Mouse (Mus musculus): ENCODE results near the gene Pcp2. TPM values are rescaled to one million over a fixed set of nuclear protein-coding genes. Genes with fewer than 3 reads are reported as not detected.

Pcp2 gene
- total and polyA plus RNA-seq, 3 experiments: 0.38 to 0.56 TPM; not detected in 1

DNA sequence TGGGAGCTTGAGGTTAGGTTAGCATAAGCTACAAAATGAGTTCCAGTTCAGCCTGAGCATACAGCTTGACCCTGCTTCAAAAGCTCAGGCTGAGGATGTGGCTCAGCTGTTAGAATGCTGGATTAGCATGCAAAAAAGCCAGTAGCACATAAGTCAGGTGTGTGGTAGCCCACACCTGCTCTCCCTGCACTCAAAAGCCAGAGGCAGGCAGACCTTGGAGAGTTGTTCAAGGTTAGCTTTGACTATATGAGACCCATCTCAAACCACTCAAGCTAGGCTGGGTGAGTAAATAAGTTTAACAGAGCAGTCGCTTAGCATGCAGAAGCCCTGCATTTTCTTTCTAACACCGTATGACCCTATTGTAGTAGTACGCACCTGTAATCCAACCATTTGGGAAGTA, 50.8 kb downstream of the Pcp2 start:
- dilution Hi-C loops (cut with MboI; ENCODE audit: extremely low pct_ligation_motif_present, extremely low pct_unique_long_range_greater_than_20kb, low sequenced_read_pairs): no loop called here

More for the DNA sequence above, 50.8 kb downstream of the Pcp2 start:
- no peak for TF ChIP-seq PAX5 (IDR thresholded peaks at IDR 0.05; ENCODE audit: low read length)
- TF ChIP-seq CHD1 (IDR thresholded peaks at IDR 0.05; ENCODE audit: low read depth, low read length): no peak
- no peak for TF ChIP-seq ZKSCAN1 (IDR thresholded peaks at IDR 0.05; ENCODE audit: borderline replicate concordance, low read depth, low read length)
- no peak for TF ChIP-seq USF1 (IDR thresholded peaks at IDR 0.05; ENCODE audit: low read depth, low read length)
- TF ChIP-seq MAFK (IDR thresholded peaks at IDR 0.05; ENCODE audit: insufficient replicate concordance, low read length): no peak
- no peak for TF ChIP-seq SIN3A (IDR thresholded peaks at IDR 0.05; ENCODE audit: low read length)
- TF ChIP-seq JUND (conservative IDR thresholded peaks at IDR 0.05; ENCODE audit: low read depth, low read length): no peak
- TF ChIP-seq UBTF (IDR thresholded peaks at IDR 0.05; ENCODE audit: low read depth, low read length): no peak
- no peak for TF ChIP-seq MAZ (IDR thresholded peaks at IDR 0.05; ENCODE audit: low read depth, low read length)
- no peak for TF ChIP-seq ETS1 (conservative IDR thresholded peaks at IDR 0.05; ENCODE audit: low read depth, low read length)
- no peak for TF ChIP-seq ZNF384 (IDR thresholded peaks at IDR 0.05; ENCODE audit: low read depth, low read length)
- no peak for TF ChIP-seq HCFC1 (IDR thresholded peaks at IDR 0.05; ENCODE audit: low read depth, low read length)
- no peak for TF ChIP-seq GABPA (IDR thresholded peaks at IDR 0.05; ENCODE audit: insufficient replicate concordance, low read depth, low read length)
- no peak for TF ChIP-seq MEF2A (IDR thresholded peaks at IDR 0.05; ENCODE audit: borderline replicate concordance, low read depth, low read length)
- TF ChIP-seq JUN (IDR thresholded peaks at IDR 0.05; ENCODE audit: insufficient read depth, low read depth, low read length): no peak
- TF ChIP-seq POLR2AphosphoS2 (IDR thresholded peaks at IDR 0.05; ENCODE audit: low read depth, low read length): no peak
- no peak for TF ChIP-seq TCF12 (IDR thresholded peaks at IDR 0.05; ENCODE audit: low read depth, low read length)
- TF ChIP-seq CTCF (conservative IDR thresholded peaks at IDR 0.05 in 1 of 2, IDR thresholded peaks at IDR 0.05 in 1 of 2; ENCODE audit: low read depth in 2 of 2, low read length in 2 of 2): no peak
- Histone ChIP-seq H3K36me3 (replicated peaks in 1 of 2; ENCODE audit: control insufficient read depth in 1 of 2, insufficient read depth in 1 of 2, low read length in 1 of 2) (no peaks in the 10 kb centered on the region), H3K27ac (ENCODE audit: insufficient read depth, low read depth) (no peak overlapping the region), H3K9me3 (replicated peaks; ENCODE audit: low read length) (no peaks in the 10 kb centered on the region), H3K4me3 (replicated peaks in 1 of 3; ENCODE audit: low read depth in 2 of 3, low read length in 2 of 3, poor library complexity in 1 of 3) (no peak overlapping the region), H3K4me2 (ENCODE audit: insufficient read depth, low read depth, poor library complexity, severe bottlenecking) (no peak overlapping the region), H3K9ac (ENCODE audit: insufficient read depth, low read depth) (no peak overlapping the region), H3K27me3 (replicated peaks) (peaks cover 18% of the 10 kb centered on the region), H3K79me2 (replicated peaks; ENCODE audit: control insufficient read depth, extremely low read depth, insufficient read depth, poor library complexity, severe bottlenecking) (no peaks in the 10 kb centered on the region), H3K4me1 (ENCODE audit: control insufficient read depth in 1 of 2, insufficient read depth in 2 of 2) (0 out of 4 replicates have a peak, but pooled peaks cover 0 to 4% of the 10 kb centered on the region in 2 experiments)
- no peak for DNase-seq (ENCODE audit: extremely low read depth)
- in situ Hi-C loops (cut with MboI; ENCODE audit: low pct_ligation_motif_present, low pct_unique_long_range_greater_than_20kb, low sequenced_read_pairs): loop anchor here (10.0 kb wide), 1 partner anchor 50 kb away; the partner anchor contains the start of genes Pcp2, Pet100 and Xab2

Other genes with a start within 250 kb of the Pcp2 start
- gene Arhgef18, start 232.5 kb downstream of the Pcp2 start, total RNA-seq (2012; rRNA removed): 0.17 and 0.21 TPM in 2 replicates
- 0.12 TPM in 1 of 2 replicates, not detected in the other for gene Arhgef18, start 232.5 kb downstream of the Pcp2 start, total RNA-seq (2014; rRNA removed)
- 0.26 and 0.27 TPM in 2 replicates for gene Arhgef18, start 232.5 kb downstream of the Pcp2 start, polyA plus RNA-seq (2012; ENCODE audit: insufficient read length, low read depth)
- gene Pex11g, start 157.9 kb downstream of the Pcp2 start, total RNA-seq (2012; rRNA removed): 4.9 and 5.9 TPM in 2 replicates
- gene Pex11g, start 157.9 kb downstream of the Pcp2 start, total RNA-seq (2014; rRNA removed): 1.3 and 2.4 TPM in 2 replicates
- gene Pex11g, start 157.9 kb downstream of the Pcp2 start, polyA plus RNA-seq (2012; ENCODE audit: insufficient read length, low read depth): 1.9 and 2.7 TPM in 2 replicates
- gene Tex45, start 154.7 kb downstream of the Pcp2 start, total RNA-seq (2012; rRNA removed): not detected in 2 replicates
- not detected in 2 replicates for gene Tex45, start 154.7 kb downstream of the Pcp2 start, total RNA-seq (2014; rRNA removed)
- gene Tex45, start 154.7 kb downstream of the Pcp2 start, polyA plus RNA-seq (2012; ENCODE audit: insufficient read length, low read depth): not detected in 2 replicates
- gene Zfp358, start 132.4 kb downstream of the Pcp2 start, total RNA-seq (2012; rRNA removed): 0.25 and 0.64 TPM in 2 replicates
- 0.54 TPM in 1 of 2 replicates, not detected in the other for gene Zfp358, start 132.4 kb downstream of the Pcp2 start, total RNA-seq (2014; rRNA removed)
- 0.17 TPM in 1 of 2 replicates, not detected in the other for gene Zfp358, start 132.4 kb downstream of the Pcp2 start, polyA plus RNA-seq (2012; ENCODE audit: insufficient read length, low read depth)
- 18.1 and 20.5 TPM in 2 replicates for gene Mcoln1, start 125.1 kb downstream of the Pcp2 start, total RNA-seq (2012; rRNA removed)
- gene Mcoln1, start 125.1 kb downstream of the Pcp2 start, total RNA-seq (2014; rRNA removed): 11.5 and 13.0 TPM in 2 replicates
- 26.5 and 28.0 TPM in 2 replicates for gene Mcoln1, start 125.1 kb downstream of the Pcp2 start, polyA plus RNA-seq (2012; ENCODE audit: insufficient read length, low read depth)
- gene Pnpla6, start 110.2 kb downstream of the Pcp2 start, total RNA-seq (2012; rRNA removed): 27.7 and 29.6 TPM in 2 replicates
- 12.5 and 13.7 TPM in 2 replicates for gene Pnpla6, start 110.2 kb downstream of the Pcp2 start, total RNA-seq (2014; rRNA removed)
- gene Pnpla6, start 110.2 kb downstream of the Pcp2 start, polyA plus RNA-seq (2012; ENCODE audit: insufficient read length, low read depth): 38.6 and 39.8 TPM in 2 replicates
- gene C330021F23Rik, start 57.6 kb downstream of the Pcp2 start, total RNA-seq (2012; rRNA removed): 0.84 and 1.1 TPM in 2 replicates
- not detected in 2 replicates for gene C330021F23Rik, start 57.6 kb downstream of the Pcp2 start, total RNA-seq (2014; rRNA removed)
- 0.60 and 1.0 TPM in 2 replicates for gene C330021F23Rik, start 57.6 kb downstream of the Pcp2 start, polyA plus RNA-seq (2012; ENCODE audit: insufficient read length, low read depth)
- gene Camsap3, start 38.3 kb downstream of the Pcp2 start, total RNA-seq (2012; rRNA removed): 0.51 and 0.67 TPM in 2 replicates
- gene Camsap3, start 38.3 kb downstream of the Pcp2 start, total RNA-seq (2014; rRNA removed): not detected in 2 replicates
- 0.36 and 0.50 TPM in 2 replicates for gene Camsap3, start 38.3 kb downstream of the Pcp2 start, polyA plus RNA-seq (2012; ENCODE audit: insufficient read length, low read depth)
- gene Xab2, start 4.2 kb downstream of the Pcp2 start, total RNA-seq (2012; rRNA removed): 60.7 and 62.7 TPM in 2 replicates
- gene Xab2, start 4.2 kb downstream of the Pcp2 start, total RNA-seq (2014; rRNA removed): 46.1 and 49.9 TPM in 2 replicates
- 57.1 and 62.0 TPM in 2 replicates for gene Xab2, start 4.2 kb downstream of the Pcp2 start, polyA plus RNA-seq (2012; ENCODE audit: insufficient read length, low read depth)
- 70.2 and 85.3 TPM in 2 replicates for gene Pet100, start 4.0 kb downstream of the Pcp2 start, total RNA-seq (2012; rRNA removed)
- gene Pet100, start 4.0 kb downstream of the Pcp2 start, total RNA-seq (2014; rRNA removed): 38.8 and 39.0 TPM in 2 replicates
- 62.7 and 86.0 TPM in 2 replicates for gene Pet100, start 4.0 kb downstream of the Pcp2 start, polyA plus RNA-seq (2012; ENCODE audit: insufficient read length, low read depth)
- 92.1 and 123 TPM in 2 replicates for gene Stxbp2, start 5.4 kb upstream of the Pcp2 start, total RNA-seq (2012; rRNA removed)
- gene Stxbp2, start 5.4 kb upstream of the Pcp2 start, total RNA-seq (2014; rRNA removed): 53.9 and 60.9 TPM in 2 replicates
- gene Stxbp2, start 5.4 kb upstream of the Pcp2 start, polyA plus RNA-seq (2012; ENCODE audit: insufficient read length, low read depth): 136 and 149 TPM in 2 replicates
- not detected in 2 replicates for gene Retn, start 30.2 kb upstream of the Pcp2 start, total RNA-seq (2012; rRNA removed)
- gene Retn, start 30.2 kb upstream of the Pcp2 start, total RNA-seq (2014; rRNA removed): not detected in 2 replicates
- gene Retn, start 30.2 kb upstream of the Pcp2 start, polyA plus RNA-seq (2012; ENCODE audit: insufficient read length, low read depth): 0.27 TPM in 1 of 2 replicates, not detected in the other
- 0.17 TPM in 1 of 2 replicates, not detected in the other for gene Mcemp1, start 40.2 kb upstream of the Pcp2 start, total RNA-seq (2012; rRNA removed)
- 0.39 and 0.66 TPM in 2 replicates for gene Mcemp1, start 40.2 kb upstream of the Pcp2 start, total RNA-seq (2014; rRNA removed)
- 0.36 and 0.55 TPM in 2 replicates for gene Mcemp1, start 40.2 kb upstream of the Pcp2 start, polyA plus RNA-seq (2012; ENCODE audit: insufficient read length, low read depth)
- gene Fcor, start 46.8 kb upstream of the Pcp2 start, total RNA-seq (2012; rRNA removed): not detected in 2 replicates
- not detected in 2 replicates for gene Fcor, start 46.8 kb upstream of the Pcp2 start, total RNA-seq (2014; rRNA removed)
- gene Fcor, start 46.8 kb upstream of the Pcp2 start, polyA plus RNA-seq (2012; ENCODE audit: insufficient read length, low read depth): 0.63 and 0.67 TPM in 2 replicates
- 21.5 and 22.2 TPM in 2 replicates for gene Trappc5, start 50.8 kb upstream of the Pcp2 start, total RNA-seq (2012; rRNA removed)
- 26.8 and 27.4 TPM in 2 replicates for gene Trappc5, start 50.8 kb upstream of the Pcp2 start, total RNA-seq (2014; rRNA removed)
- 22.4 and 24.4 TPM in 2 replicates for gene Trappc5, start 50.8 kb upstream of the Pcp2 start, polyA plus RNA-seq (2012; ENCODE audit: insufficient read length, low read depth)
- 0.71 and 1.5 TPM in 2 replicates for gene Fcer2a, start 68.6 kb upstream of the Pcp2 start, total RNA-seq (2012; rRNA removed)
- 2.9 and 3.7 TPM in 2 replicates for gene Fcer2a, start 68.6 kb upstream of the Pcp2 start, total RNA-seq (2014; rRNA removed)
- 13.7 and 15.6 TPM in 2 replicates for gene Fcer2a, start 68.6 kb upstream of the Pcp2 start, polyA plus RNA-seq (2012; ENCODE audit: insufficient read length, low read depth)
- not detected in 2 replicates for gene Clec4g, start 95.1 kb upstream of the Pcp2 start, total RNA-seq (2012; rRNA removed)
- not detected in 2 replicates for gene Clec4g, start 95.1 kb upstream of the Pcp2 start, total RNA-seq (2014; rRNA removed)
- gene Clec4g, start 95.1 kb upstream of the Pcp2 start, polyA plus RNA-seq (2012; ENCODE audit: insufficient read length, low read depth): not detected in 2 replicates
- gene Cd209a, start 123.4 kb upstream of the Pcp2 start, total RNA-seq (2012; rRNA removed): not detected in 2 replicates
- gene Cd209a, start 123.4 kb upstream of the Pcp2 start, total RNA-seq (2014; rRNA removed): not detected in 2 replicates
- not detected in 2 replicates for gene Cd209a, start 123.4 kb upstream of the Pcp2 start, polyA plus RNA-seq (2012; ENCODE audit: insufficient read length, low read depth)
- not detected in 2 replicates for gene Cd209e, start 228.8 kb upstream of the Pcp2 start, total RNA-seq (2012; rRNA removed)
- gene Cd209e, start 228.8 kb upstream of the Pcp2 start, total RNA-seq (2014; rRNA removed): not detected in 2 replicates
- not detected in 2 replicates for gene Cd209e, start 228.8 kb upstream of the Pcp2 start, polyA plus RNA-seq (2012; ENCODE audit: insufficient read length, low read depth)

Measured in CH12.LX (cell line).